Mouse (Mus musculus): ENCODE data around the gene Pym1. TPM values are rescaled to one million over a fixed set of nuclear protein-coding genes. Genes with fewer than 3 reads are reported as not detected.
A peak's percentile ranks its signal among the peaks of the same experiment; 100 is the strongest.

Pym1 gene
- polyA plus RNA-seq, 1 experiment from 2014 or later, result 46.7 TPM

GRCm38 (mm10) chr10:128807018-128807417, 59.3 kb downstream of the Pym1 start:
- Histone ChIP-seq H3K4me1 (ENCODE audit: control insufficient read depth, insufficient read depth, low read length) (peaks cover 45% of the 10 kb centered on the region), H3K27ac (replicated peaks; ENCODE audit: low read depth, low read length) (no peak overlapping the region), H3K9me3 (ENCODE audit: control insufficient read depth, low read length) (no peaks in the 10 kb centered on the region), H3K27me3 (ENCODE audit: control insufficient read depth, insufficient read depth, low read length) (no peaks in the 10 kb centered on the region), H3K36me3 (ENCODE audit: control insufficient read depth, insufficient read depth, low read length) (peaks cover 27% of the 10 kb centered on the region), H3K4me2 (ENCODE audit: low read length) (peak overlapping the region; percentile 62), H3K4me3 (replicated peaks; ENCODE audit: low read depth, low read length) (peak overlapping the region; percentile 76), H3K9ac (replicated peaks; ENCODE audit: low read length) (peak overlapping the region; percentile 6; the same call in 1 of the 2 replicates)
- 93% methylated on average over 8 of the region's 8 CpGs for WGBS
- no peak for DNase-seq
- ATAC-seq (ENCODE audit: low FRiP score, low TSS enrichment), result no peak

Other genes starting within 250 kb of the Pym1 start
- 5.3 and 6.8 TPM in 2 replicates for gene Myl6b, start 249.2 kb upstream of the Pym1 start, polyA plus RNA-seq (2014; fragmentation: Nextera tagmentation; extraction: Ambion mirVana)
- 6.0 and 10.9 TPM in 2 replicates for gene Esyt1, start 222.0 kb upstream of the Pym1 start, polyA plus RNA-seq (2014; fragmentation: Nextera tagmentation; extraction: Ambion mirVana)
- gene Zc3h10, start 200.1 kb upstream of the Pym1 start, polyA plus RNA-seq (2014; fragmentation: Nextera tagmentation; extraction: Ambion mirVana), result 17.6 and 19.6 TPM in 2 replicates
- 2,375 and 2,760 TPM in 2 replicates for gene Rpl41, start 198.6 kb upstream of the Pym1 start, polyA plus RNA-seq (2014; fragmentation: Nextera tagmentation; extraction: Ambion mirVana)
- gene Pa2g4, start 181.9 kb upstream of the Pym1 start, polyA plus RNA-seq (2014; fragmentation: Nextera tagmentation; extraction: Ambion mirVana), result 122 and 142 TPM in 2 replicates
- 0.26 and 0.47 TPM in 2 replicates for gene Erbb3, start 158.2 kb upstream of the Pym1 start, polyA plus RNA-seq (2014; fragmentation: Nextera tagmentation; extraction: Ambion mirVana)
- 529 and 586 TPM in 2 replicates for gene Rps26, start 121.1 kb upstream of the Pym1 start, polyA plus RNA-seq (2014; fragmentation: Nextera tagmentation; extraction: Ambion mirVana)
- 21.2 and 23.6 TPM in 2 replicates for gene Ikzf4, start 101.9 kb upstream of the Pym1 start, polyA plus RNA-seq (2014; fragmentation: Nextera tagmentation; extraction: Ambion mirVana)
- gene Suox, start 73.8 kb upstream of the Pym1 start, polyA plus RNA-seq (2014; fragmentation: Nextera tagmentation; extraction: Ambion mirVana), result 10.3 and 10.4 TPM in 2 replicates
- 80.4 and 100 TPM in 2 replicates for gene Rab5b, start 51.6 kb upstream of the Pym1 start, polyA plus RNA-seq (2014; fragmentation: Nextera tagmentation; extraction: Ambion mirVana)
- 0.22 and 0.38 TPM in 2 replicates for gene Pmel, start 43.7 kb upstream of the Pym1 start, polyA plus RNA-seq (2014; fragmentation: Nextera tagmentation; extraction: Ambion mirVana)
- 13.2 and 24.2 TPM in 2 replicates for gene Cdk2, start 42.9 kb upstream of the Pym1 start, polyA plus RNA-seq (2014; fragmentation: Nextera tagmentation; extraction: Ambion mirVana)
- gene Dgka, start 3.0 kb upstream of the Pym1 start, polyA plus RNA-seq (2014; fragmentation: Nextera tagmentation; extraction: Ambion mirVana), result 5.7 and 6.2 TPM in 2 replicates
- 0.22 and 0.41 TPM in 2 replicates for gene Mmp19, start 43.0 kb downstream of the Pym1 start, polyA plus RNA-seq (2014; fragmentation: Nextera tagmentation; extraction: Ambion mirVana)
- gene Dnajc14, start 56.2 kb downstream of the Pym1 start, polyA plus RNA-seq (2014; fragmentation: Nextera tagmentation; extraction: Ambion mirVana), result 38.6 and 42.7 TPM in 2 replicates
- gene Tmem198b, start 56.5 kb downstream of the Pym1 start, polyA plus RNA-seq (2014; fragmentation: Nextera tagmentation; extraction: Ambion mirVana), result 11.7 and 13.1 TPM in 2 replicates
- gene Sarnp, start 69.4 kb downstream of the Pym1 start, polyA plus RNA-seq (2014; fragmentation: Nextera tagmentation; extraction: Ambion mirVana), result 150 and 152 TPM in 2 replicates
- gene Ormdl2, start 73.8 kb downstream of the Pym1 start, polyA plus RNA-seq (2014; fragmentation: Nextera tagmentation; extraction: Ambion mirVana), result 23.4 and 24.8 TPM in 2 replicates
- gene Gdf11, start 143.8 kb downstream of the Pym1 start, polyA plus RNA-seq (2014; fragmentation: Nextera tagmentation; extraction: Ambion mirVana), result 7.9 and 9.6 TPM in 2 replicates
- 120 and 138 TPM in 2 replicates for gene Cd63, start 153.1 kb downstream of the Pym1 start, polyA plus RNA-seq (2014; fragmentation: Nextera tagmentation; extraction: Ambion mirVana)
- gene Rdh5, start 175.0 kb downstream of the Pym1 start, polyA plus RNA-seq (2014; fragmentation: Nextera tagmentation; extraction: Ambion mirVana), result 11.6 and 15.2 TPM in 2 replicates
- 249 and 282 TPM in 2 replicates for gene Bloc1s1, start 176.1 kb downstream of the Pym1 start, polyA plus RNA-seq (2014; fragmentation: Nextera tagmentation; extraction: Ambion mirVana)
- gene Itga7, start 185.9 kb downstream of the Pym1 start, polyA plus RNA-seq (2014; fragmentation: Nextera tagmentation; extraction: Ambion mirVana), result 3.4 and 4.9 TPM in 2 replicates
- not detected in 2 replicates for gene Mettl7b, start 213.1 kb downstream of the Pym1 start, polyA plus RNA-seq (2014; fragmentation: Nextera tagmentation; extraction: Ambion mirVana)
- gene Olfr9, start 241.5 kb downstream of the Pym1 start, polyA plus RNA-seq (2014; fragmentation: Nextera tagmentation; extraction: Ambion mirVana), result not detected in 2 replicates